Mouse (Mus musculus) brown adipose tissue, adult 24 weeks (tissue): Measurements from ENCODE around the gene Ifna7. TPM values are rescaled to one million over a fixed set of nuclear protein-coding genes. Genes with fewer than 3 reads are reported as not detected.
A peak's percentile ranks its signal among the peaks of the same experiment; 100 is the strongest.
"Not testable (repeated sequence)": the region's sequence is repeated elsewhere in the genome, so short reads cannot be mapped to it uniquely, and the experiment has no call there.

Source experiments
- H3K27ac ChIP-seq: fragments of 200-500 bp; replicated peaks from 2 replicates; pipeline ENCODE4 v1.5.1; 2012; ENCODE audit warnings: low read depth, mild to moderate bottlenecking, low read length
- H3K4me1 ChIP-seq: fragments of 200-500 bp; 2 replicates; pipeline ENCODE4 v1.6.1; 2012; ENCODE audit warnings: low read length, mixed read lengths; ENCODE audit not compliant: control insufficient read depth, insufficient read depth, insufficient read length
- H3K4me3 ChIP-seq: fragments of 200-500 bp; 2 replicates; pipeline ENCODE4 v1.5.1; 2012; ENCODE audit warnings: low read depth, mild to moderate bottlenecking, low read length, moderate library complexity; ENCODE audit not compliant: insufficient read depth
- polyA plus RNA-seq: library from polyadenylated mRNA; stranded (reverse); fragments of >200 nt; gene quantifications from 2 replicates; pipeline ENCODE4 v1.2.4, GENCODE M21; 2012; ENCODE audit not compliant: missing spikeins, insufficient read depth, insufficient read length

Gene Ifna7
- not detected in 2 replicates for polyA plus RNA-seq

DNA sequence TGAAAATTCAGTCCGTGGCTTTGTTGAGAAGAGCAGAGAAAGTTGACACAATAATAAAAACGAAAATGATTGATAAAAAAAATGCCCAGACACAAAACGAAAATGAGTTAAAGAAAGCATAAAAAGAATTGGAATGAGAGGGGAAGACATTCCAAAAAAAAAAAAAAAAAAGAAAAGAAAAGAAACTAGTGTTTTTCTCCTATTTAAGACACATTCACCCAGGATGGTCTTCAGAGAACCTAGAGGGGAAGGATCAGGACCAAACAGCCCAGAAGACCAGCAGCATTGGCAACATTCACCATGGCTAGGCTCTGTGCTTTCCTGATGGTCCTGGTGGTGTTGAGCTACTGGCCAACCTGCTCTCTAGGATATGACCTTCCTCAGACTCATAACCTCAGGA lies at the start of gene Ifna7:
Gene Ifna7, plus strand, starts transcription at position 301 of the 400 bp plus-strand sequence.
- no peaks in the 10 kb centered on the region for H3K4me1 ChIP-seq
- no peak within 1 kb of the TSS for H3K4me3 ChIP-seq
- no peak within 1 kb of the TSS for H3K27ac ChIP-seq

DNA sequence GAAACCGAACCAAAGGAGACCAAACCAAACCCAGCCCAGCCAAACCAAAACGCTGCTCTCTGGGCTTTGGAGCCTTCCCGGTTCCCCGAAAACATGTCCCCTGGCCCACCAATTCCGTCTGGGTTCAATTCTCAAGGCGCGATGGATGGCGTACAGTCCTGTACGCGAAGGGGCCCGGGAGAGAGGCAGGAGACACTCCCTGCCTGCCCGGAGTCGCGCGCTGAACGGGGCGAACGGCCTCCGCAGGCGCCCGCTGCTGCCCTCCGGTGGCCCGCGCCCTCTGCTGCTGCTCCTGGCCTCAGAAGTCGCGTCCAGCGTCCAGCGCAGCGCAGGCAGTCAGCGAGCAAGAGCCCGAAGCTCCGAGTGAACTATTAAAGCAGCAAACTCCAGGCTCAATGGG lies 42.5 kb upstream of the Ifna7 start, which contains the start of gene Gm13290:
Gene Gm13290, plus strand, starts transcription at position 301 of the 400 bp plus-strand sequence.
- H3K4me3 ChIP-seq, H3K27ac ChIP-seq, H3K4me1 ChIP-seq: not testable (repeated sequence)

DNA sequence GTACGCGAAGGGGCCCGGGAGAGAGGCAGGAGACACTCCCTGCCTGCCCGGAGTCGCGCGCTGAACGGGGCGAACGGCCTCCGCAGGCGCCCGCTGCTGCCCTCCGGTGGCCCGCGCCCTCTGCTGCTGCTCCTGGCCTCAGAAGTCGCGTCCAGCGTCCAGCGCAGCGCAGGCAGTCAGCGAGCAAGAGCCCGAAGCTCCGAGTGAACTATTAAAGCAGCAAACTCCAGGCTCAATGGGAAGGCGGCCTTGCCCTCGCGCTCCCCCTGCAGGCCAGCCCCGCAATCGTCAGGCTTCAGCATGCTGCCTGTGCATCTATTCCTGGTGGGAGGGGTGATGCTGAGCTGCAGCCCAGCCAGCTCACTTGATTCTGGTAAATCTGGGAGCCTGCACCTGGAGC lies 39.4 kb upstream of the Ifna7 start, which contains the start of gene Gm13289:
Gene Gm13289, plus strand, starts transcription at position 301 of the 400 bp plus-strand sequence.
- not testable (repeated sequence) for H3K4me1 ChIP-seq

DNA sequence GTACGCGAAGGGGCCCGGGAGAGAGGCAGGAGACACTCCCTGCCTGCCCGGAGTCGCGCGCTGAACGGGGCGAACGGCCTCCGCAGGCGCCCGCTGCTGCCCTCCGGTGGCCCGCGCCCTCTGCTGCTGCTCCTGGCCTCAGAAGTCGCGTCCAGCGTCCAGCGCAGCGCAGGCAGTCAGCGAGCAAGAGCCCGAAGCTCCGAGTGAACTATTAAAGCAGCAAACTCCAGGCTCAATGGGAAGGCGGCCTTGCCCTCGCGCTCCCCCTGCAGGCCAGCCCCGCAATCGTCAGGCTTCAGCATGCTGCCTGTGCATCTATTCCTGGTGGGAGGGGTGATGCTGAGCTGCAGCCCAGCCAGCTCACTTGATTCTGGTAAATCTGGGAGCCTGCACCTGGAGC lies 36.5 kb upstream of the Ifna7 start, which contains the start of gene Gm13272:
Gene Gm13272, plus strand, starts transcription at position 301 of the 400 bp plus-strand sequence.
- not testable (repeated sequence) for H3K4me3 ChIP-seq, H3K27ac ChIP-seq, H3K4me1 ChIP-seq

More for the DNA sequence above, 39.4 kb upstream of the Ifna7 start, which contains the start of gene Gm13289:
- not testable (repeated sequence) for H3K4me3 ChIP-seq, H3K27ac ChIP-seq

DNA sequence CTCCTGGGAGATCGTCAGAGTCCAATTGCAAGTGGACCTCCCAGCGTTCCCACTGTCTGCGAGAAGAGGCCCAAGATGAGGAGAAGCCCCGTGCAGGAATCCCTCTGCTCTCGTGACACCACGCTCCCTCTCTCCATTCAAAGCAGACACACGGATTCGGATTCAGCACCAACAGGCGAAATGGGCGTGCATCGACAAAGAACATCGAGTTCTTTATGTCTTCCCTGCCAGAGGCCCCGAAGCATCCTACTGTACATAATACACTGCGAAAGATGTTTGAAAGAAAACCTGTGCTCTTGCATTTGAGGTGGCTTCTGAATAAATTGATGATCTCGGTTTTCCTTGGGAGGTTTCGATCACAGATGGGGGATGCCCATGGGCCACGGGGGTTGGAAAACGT lies 35.7 kb upstream of the Ifna7 start:
- H3K27ac ChIP-seq, H3K4me1 ChIP-seq, H3K4me3 ChIP-seq: not testable (repeated sequence)

DNA sequence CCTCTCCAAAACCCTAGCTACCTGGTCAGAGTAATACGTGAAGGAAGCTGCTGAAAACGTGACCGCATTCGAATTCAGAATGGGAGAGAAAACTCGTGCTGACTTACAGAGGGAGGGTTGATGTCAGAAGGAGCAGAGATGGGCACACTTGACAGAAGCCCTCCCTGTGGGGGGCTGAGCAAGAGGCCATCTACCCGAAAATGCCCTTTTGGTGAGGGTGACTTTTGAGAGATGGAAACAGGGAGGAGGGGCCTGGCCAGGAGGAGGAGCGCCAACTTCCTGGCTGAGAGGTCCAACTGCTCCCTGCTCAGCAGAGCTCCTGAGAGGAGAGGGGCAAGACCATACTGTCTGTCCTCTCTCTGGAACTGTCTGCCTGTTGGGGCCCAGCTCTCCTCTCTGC lies 34.2 kb upstream of the Ifna7 start, which contains the start of gene Ifnz:
Gene Ifnz, plus strand, starts transcription at position 301 of the 400 bp plus-strand sequence.
- H3K4me1 ChIP-seq, result not testable (repeated sequence)
- peak within 1 kb of the TSS; percentile 56 for H3K27ac ChIP-seq
- peak within 1 kb of the TSS; percentile 48 for H3K4me3 ChIP-seq

DNA sequence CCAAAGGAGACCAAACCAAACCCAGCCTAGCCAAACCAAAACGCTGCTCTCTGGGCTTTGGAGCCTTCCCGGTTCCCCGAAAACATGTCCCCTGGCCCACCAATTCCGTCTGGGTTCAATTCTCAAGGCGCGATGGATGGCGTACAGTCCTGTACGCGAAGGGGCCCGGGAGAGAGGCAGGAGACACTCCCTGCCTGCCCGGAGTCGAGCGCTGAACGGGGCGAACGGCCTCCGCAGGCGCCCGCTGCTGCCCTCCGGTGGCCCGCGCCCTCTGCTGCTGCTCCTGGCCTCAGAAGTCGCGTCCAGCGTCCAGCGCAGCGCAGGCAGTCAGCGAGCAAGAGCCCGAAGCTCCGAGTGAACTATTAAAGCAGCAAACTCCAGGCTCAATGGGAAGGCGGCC lies 33.7 kb upstream of the Ifna7 start:
- H3K4me3 ChIP-seq, result peak overlapping the region; percentile 48
- H3K27ac ChIP-seq, result peak overlapping the region; percentile 56

DNA sequence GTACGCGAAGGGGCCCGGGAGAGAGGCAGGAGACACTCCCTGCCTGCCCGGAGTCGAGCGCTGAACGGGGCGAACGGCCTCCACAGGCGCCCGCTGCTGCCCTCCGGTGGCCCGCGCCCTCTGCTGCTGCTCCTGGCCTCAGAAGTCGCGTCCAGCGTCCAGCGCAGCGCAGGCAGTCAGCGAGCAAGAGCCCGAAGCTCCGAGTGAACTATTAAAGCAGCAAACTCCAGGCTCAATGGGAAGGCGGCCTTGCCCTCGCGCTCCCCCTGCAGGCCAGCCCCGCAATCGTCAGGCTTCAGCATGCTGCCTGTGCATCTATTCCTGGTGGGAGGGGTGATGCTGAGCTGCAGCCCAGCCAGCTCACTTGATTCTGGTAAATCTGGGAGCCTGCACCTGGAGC lies 30.6 kb upstream of the Ifna7 start, which contains the start of gene Gm13276:
Gene Gm13276, plus strand, starts transcription at position 301 of the 400 bp plus-strand sequence.
- H3K4me1 ChIP-seq, H3K27ac ChIP-seq, H3K4me3 ChIP-seq: not testable (repeated sequence)

More for the DNA sequence above, 33.7 kb upstream of the Ifna7 start:
- H3K4me1 ChIP-seq, result not testable (repeated sequence)

DNA sequence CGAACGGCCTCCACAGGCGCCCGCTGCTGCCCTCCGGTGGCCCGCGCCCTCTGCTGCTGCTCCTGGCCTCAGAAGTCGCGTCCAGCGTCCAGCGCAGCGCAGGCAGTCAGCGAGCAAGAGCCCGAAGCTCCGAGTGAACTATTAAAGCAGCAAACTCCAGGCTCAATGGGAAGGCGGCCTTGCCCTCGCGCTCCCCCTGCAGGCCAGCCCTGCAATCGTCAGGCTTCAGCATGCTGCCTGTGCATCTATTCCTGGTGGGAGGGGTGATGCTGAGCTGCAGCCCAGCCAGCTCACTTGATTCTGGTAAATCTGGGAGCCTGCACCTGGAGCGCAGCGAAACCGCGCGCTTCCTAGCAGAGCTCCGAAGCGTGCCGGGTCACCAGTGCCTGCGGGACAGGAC lies 27.6 kb upstream of the Ifna7 start, which contains the start of gene Gm13277:
Gene Gm13277, plus strand, starts transcription at position 231 of the 400 bp plus-strand sequence.
- H3K4me3 ChIP-seq, H3K27ac ChIP-seq, H3K4me1 ChIP-seq: not testable (repeated sequence)

DNA sequence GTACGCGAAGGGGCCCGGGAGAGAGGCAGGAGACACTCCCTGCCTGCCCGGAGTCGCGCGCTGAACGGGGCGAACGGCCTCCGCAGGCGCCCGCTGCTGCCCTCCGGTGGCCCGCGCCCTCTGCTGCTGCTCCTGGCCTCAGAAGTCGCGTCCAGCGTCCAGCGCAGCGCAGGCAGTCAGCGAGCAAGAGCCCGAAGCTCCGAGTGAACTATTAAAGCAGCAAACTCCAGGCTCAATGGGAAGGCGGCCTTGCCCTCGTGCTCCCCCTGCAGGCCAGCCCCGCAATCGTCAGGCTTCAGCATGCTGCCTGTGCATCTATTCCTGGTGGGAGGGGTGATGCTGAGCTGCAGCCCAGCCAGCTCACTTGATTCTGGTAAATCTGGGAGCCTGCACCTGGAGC lies 24.8 kb upstream of the Ifna7 start, which contains the start of gene Gm13278:
Gene Gm13278, plus strand, starts transcription at position 301 of the 400 bp plus-strand sequence.
- H3K4me1 ChIP-seq, H3K27ac ChIP-seq, H3K4me3 ChIP-seq: not testable (repeated sequence)

DNA sequence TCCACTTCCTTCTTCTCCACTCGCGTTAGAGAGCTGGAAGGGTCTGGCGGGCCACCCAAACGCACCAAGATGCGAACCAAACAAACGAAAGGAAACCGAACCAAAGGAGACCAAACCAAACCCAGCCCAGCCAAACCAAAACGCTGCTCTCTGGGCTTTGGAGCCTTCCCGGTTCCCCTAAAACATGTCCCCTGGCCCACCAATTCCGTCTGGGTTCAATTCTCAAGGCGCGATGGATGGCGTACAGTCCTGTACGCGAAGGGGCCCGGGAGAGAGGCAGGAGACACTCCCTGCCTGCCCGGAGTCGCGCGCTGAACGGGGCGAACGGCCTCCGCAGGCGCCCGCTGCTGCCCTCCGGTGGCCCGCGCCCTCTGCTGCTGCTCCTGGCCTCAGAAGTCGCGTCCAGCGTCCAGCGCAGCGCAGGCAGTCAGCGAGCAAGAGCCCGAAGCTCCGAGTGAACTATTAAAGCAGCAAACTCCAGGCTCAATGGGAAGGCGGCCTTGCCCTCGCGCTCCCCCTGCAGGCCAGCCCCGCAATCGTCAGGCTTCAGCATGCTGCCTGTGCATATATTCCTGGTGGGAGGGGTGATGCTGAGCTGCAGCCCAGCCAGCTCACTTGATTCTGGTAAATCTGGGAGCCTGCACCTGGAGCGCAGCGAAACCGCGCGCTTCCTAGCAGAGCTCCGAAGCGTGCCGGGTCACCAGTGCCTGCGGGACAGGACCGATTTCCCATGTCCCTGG lies 21.9 kb upstream of the Ifna7 start, which contains the start of gene Gm13275:
Gene Gm13275, plus strand, starts transcription at position 552 of the 740 bp plus-strand sequence.
- H3K4me1 ChIP-seq, H3K4me3 ChIP-seq, H3K27ac ChIP-seq: not testable (repeated sequence)

DNA sequence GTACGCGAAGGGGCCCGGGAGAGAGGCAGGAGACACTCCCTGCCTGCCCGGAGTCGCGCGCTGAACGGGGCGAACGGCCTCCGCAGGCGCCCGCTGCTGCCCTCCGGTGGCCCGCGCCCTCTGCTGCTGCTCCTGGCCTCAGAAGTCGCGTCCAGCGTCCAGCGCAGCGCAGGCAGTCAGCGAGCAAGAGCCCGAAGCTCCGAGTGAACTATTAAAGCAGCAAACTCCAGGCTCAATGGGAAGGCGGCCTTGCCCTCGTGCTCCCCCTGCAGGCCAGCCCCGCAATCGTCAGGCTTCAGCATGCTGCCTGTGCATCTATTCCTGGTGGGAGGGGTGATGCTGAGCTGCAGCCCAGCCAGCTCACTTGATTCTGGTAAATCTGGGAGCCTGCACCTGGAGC lies 18.9 kb upstream of the Ifna7 start, which contains the start of gene Gm13279:
Gene Gm13279, plus strand, starts transcription at position 301 of the 400 bp plus-strand sequence.
- H3K4me1 ChIP-seq, H3K27ac ChIP-seq, H3K4me3 ChIP-seq: not testable (repeated sequence)

DNA sequence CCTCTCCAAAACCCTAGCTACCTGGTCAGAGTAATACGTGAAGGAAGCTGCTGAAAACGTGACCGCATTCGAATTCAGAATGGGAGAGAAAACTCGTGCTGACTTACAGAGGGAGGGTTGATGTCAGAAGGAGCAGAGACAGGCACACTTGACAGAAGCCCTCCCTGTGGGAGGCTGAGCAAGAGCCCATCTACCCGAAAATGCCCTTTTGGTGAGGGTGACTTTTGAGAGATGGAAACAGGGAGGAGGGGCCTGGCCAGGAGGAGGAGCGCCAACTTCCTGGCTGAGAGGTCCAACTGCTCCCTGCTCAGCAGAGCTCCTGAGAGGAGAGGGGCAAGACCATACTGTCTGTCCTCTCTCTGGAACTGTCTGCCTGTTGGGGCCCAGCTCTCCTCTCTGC lies 16.7 kb upstream of the Ifna7 start, which contains the start of gene Gm13285:
Gene Gm13285, plus strand, starts transcription at position 301 of the 400 bp plus-strand sequence.
- H3K4me1 ChIP-seq, H3K27ac ChIP-seq, H3K4me3 ChIP-seq: not testable (repeated sequence)

DNA sequence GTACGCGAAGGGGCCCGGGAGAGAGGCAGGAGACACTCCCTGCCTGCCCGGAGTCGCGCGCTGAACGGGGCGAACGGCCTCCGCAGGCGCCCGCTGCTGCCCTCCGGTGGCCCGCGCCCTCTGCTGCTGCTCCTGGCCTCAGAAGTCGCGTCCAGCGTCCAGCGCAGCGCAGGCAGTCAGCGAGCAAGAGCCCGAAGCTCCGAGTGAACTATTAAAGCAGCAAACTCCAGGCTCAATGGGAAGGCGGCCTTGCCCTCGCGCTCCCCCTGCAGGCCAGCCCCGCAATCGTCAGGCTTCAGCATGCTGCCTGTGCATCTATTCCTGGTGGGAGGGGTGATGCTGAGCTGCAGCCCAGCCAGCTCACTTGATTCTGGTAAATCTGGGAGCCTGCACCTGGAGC lies 13.1 kb upstream of the Ifna7 start, which contains the start of gene Gm13287:
Gene Gm13287, plus strand, starts transcription at position 301 of the 400 bp plus-strand sequence.
- not testable (repeated sequence) for H3K4me3 ChIP-seq, H3K4me1 ChIP-seq, H3K27ac ChIP-seq

DNA sequence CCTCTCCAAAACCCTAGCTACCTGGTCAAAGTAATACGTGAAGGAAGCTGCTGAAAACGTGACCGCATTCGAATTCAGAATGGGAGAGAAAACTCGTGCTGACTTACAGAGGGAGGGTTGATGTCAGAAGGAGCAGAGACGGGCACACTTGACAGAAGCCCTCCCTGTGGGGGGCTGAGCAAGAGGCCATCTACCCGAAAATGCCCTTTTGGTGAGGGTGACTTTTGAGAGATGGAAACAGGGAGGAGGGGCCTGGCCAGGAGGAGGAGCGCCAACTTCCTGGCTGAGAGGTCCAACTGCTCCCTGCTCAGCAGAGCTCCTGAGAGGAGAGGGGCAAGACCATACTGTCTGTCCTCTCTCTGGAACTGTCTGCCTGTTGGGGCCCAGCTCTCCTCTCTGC lies 10.8 kb upstream of the Ifna7 start, which contains the start of gene Gm13288:
Gene Gm13288, plus strand, starts transcription at position 301 of the 400 bp plus-strand sequence.
- not testable (repeated sequence) for H3K4me3 ChIP-seq, H3K4me1 ChIP-seq, H3K27ac ChIP-seq
